Mouse (Mus musculus) cerebellum, adult (tissue): ENCODE data around the gene Ptch2.

Source experiments
- ATAC-seq: cut with Nextera tagmentation; 2 replicates; pipeline ENCODE4 v1.9.2; 2017; ENCODE audit warnings: mild to moderate bottlenecking, moderate library complexity, mixed read lengths; ENCODE audit not compliant: insufficient number of reproducible peaks, low FRiP score, low TSS enrichment

Ptch2 gene

DNA sequence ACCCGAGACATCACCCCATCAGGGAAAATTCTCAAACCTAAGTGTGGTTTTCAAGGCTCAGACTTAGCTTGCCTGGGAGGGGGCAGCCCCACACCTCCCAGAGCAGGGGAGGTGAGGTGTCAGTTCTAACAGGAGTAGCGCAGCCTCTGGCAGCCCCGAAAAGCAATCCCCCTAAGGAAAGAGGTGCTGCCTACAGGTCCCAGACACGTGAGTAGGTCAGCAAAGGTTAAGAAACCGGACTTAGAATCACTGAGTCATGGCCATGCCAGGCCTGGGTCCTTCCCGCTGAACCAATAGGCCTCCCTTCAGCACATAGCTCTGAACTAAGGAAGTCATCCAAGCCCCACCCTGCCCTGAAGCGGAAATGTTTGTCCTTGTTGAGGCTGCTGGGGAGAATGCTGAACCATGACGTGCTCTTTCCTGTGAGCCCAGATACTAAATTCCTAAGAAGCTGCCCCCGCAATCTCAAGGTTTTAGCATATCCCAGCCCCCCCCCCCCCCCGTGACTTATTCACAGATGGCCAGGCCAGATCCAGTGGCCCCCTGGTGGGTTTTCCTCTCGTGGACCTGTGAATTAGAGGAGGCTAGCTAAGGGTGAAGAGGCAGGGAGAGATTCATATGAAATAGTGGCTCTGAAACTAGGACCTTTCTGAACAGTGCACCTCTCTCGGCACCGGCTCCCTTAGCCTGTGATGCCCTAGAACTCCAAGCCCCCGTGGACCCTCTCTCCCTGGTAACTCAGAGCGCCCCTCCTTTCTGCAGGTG is 30.2 kb downstream of the Ptch2 start:
- ATAC-seq = no peak

DNA sequence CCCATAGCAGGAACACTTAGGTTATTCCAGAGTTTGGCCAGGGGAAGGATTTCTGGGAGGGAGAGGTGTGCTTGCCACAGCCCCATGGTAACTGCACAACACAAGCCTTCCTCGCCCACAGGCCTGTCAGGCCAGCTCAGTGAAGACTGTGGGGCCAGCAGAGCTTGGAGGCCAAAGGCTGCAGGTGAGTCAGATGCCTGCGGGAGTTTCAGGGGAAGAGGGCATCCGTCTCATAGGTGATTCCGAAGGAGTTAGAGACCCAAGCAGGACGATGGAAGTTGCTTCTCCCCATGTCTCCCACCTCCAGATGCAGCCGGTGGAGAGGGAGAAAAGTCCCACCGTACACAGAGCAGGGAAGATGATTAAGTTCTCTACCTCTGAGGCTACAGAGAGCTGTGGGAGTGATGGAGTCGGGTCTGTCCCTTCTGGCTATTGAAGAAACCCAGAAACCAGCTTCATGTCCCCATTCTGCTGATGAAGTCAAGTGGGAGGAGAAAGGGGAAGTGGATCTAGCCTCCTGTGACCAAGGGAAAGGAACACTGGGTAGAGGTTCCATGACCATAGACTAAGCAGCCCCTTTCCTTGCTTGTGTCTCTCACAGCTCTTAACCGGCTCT is 30.9 kb downstream of the Ptch2 start, which contains the start of gene Tctex1d4:
Tctex1d4 (plus strand) TSS at position 120 of the 616 bp plus-strand sequence.
- no peak for ATAC-seq

DNA sequence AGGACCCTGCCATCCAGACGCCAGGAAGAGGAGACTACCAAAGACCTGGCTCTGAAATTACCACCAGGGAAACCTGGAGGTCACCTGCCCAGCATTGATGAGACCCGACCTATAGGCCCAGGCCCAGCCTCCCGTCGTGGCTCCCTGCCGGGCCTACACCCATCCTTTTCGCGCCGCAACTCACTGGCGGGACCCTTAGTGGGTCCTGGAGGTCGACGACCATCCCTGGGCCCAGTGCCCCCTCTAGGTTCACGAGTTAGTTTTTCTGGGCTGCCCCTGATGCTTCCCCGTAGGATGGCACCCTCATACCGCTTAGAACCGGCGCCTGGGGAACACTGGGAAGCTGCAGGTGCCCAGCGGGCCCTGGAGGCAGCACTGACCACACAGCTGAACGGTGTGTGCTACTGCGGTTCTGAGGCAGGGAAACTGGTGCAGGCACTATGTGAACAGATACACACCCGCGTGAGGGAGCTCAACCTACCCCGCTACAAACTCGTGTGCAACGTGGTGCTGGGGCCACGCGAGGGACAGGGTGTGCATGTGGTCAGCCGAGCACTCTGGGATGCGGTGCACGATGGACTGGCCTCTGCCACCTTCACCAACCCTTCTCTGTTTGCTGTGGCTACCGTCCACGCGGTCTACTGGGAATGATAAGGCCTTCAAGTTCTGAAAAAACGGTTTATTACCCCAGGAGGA is 32.3 kb downstream of the Ptch2 start:
- no peak for ATAC-seq

DNA sequence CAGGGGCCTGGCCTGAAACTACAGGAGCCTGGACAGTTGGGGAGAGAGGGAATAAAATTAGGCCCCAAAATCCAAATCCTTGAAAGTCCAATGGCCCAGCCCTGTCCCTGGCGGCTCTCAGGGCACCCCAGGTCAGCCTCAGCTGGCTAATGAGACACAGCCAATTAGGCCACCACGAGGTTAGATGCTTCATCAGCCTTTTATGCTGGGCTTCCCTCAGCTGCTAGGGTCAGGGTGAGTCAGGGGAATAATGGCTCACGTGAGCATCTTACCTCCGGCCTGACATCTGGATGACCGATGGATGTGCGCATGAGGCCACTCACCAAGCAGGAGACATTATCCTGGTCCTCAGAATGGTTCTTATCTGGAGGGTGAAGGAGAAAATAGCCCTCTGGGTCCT is 34.9 kb downstream of the Ptch2 start:
- no peak for ATAC-seq

- ATAC-seq = no peak
Measured at GRCm38 (mm10) chr4:117131198-117131597, 35.3 kb downstream of the Ptch2 start.

DNA sequence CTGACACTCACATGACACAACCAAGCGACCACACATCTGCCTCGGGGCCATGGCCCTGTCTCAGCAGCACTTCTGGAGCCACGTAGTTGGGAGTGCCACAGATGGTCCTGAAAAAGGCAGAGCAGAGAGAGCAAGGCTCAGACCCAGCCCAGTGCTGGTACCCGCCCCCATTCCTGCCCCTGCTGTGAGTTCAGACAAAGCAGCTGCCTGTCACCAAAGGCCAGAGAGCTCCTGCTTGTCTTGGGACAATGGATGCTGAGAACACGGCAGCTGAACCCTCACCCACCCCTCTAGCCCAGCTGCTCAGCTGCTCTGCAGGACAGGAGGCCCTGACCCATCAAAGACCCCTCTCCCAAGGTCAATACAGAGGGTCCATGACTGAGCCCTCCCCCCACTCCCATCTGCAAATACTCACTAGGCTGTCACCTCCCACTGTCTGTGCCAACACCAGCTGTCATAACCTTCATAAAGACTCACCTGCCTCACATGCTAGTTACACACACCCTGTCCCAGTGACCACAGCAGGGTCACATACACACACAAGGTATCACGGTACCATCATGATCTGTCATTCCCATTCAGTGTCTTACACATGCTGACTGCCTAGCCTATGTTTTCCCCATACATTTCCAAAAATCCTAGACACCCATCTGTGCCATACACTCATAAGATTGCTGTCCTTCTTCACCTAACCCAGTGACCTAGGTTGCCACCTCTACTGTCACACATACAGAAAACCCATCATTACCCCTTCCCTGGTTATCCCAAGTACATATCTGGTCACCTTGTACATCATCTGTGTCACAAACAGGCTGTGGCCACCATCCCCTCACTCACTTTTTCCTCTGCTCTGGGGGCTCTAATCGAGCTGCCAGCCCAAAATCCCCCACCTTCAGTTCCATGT is 36.3 kb downstream of the Ptch2 start:
- ATAC-seq = no peak

GRCm38 (mm10) chr4:117132794-117133143 is 36.9 kb downstream of the Ptch2 start:
- no peak for ATAC-seq

- peak; percentile 34 for ATAC-seq
Measured at GRCm38 (mm10) chr4:117133366-117133796, 37.5 kb downstream of the Ptch2 start.

- peak; percentile 89 for ATAC-seq
Measured at GRCm38 (mm10) chr4:117133817-117134600, 38.1 kb downstream of the Ptch2 start, which contains the start of gene Plk3. Plk3 (minus strand) TSS chr4:117133963.

DNA sequence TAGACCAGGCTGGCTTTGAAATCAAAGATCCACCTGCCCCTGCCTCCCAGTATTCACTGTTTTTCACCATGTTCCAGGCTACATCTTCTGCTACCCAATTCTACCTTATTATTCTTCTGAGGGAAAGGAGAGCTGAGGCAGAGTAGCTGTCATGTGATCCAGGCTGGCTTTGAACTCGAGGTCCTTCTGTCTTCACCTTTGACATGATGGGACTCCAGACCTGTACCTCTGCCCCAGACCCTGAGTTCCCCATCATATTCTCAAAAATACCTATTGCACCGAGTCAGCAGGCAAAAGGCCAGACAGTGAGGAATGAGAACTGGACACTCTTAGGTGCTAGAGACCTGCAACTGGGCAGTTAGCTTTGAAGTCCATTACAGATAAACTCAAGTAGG is 38.7 kb downstream of the Ptch2 start:
- ATAC-seq = no peak

DNA sequence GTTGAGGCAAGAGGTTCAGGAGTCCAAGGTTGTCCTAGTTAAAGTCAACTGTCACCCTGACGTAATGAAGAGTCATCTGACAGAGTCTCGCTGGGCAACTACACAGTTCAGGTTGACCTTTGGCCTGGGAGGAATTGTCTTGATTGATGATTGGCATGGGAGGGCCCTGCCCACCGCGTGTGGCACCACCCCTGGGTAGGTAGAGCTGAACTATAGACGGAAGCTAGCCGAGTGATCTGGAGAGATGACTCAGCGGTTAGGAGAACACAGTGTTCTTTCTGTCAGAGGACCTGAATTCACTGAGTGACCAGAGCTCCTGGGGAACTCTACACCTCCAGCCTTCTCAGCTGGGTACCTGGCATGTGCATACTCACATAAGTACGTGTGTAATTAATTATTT is 40.2 kb downstream of the Ptch2 start:
- no peak for ATAC-seq

DNA sequence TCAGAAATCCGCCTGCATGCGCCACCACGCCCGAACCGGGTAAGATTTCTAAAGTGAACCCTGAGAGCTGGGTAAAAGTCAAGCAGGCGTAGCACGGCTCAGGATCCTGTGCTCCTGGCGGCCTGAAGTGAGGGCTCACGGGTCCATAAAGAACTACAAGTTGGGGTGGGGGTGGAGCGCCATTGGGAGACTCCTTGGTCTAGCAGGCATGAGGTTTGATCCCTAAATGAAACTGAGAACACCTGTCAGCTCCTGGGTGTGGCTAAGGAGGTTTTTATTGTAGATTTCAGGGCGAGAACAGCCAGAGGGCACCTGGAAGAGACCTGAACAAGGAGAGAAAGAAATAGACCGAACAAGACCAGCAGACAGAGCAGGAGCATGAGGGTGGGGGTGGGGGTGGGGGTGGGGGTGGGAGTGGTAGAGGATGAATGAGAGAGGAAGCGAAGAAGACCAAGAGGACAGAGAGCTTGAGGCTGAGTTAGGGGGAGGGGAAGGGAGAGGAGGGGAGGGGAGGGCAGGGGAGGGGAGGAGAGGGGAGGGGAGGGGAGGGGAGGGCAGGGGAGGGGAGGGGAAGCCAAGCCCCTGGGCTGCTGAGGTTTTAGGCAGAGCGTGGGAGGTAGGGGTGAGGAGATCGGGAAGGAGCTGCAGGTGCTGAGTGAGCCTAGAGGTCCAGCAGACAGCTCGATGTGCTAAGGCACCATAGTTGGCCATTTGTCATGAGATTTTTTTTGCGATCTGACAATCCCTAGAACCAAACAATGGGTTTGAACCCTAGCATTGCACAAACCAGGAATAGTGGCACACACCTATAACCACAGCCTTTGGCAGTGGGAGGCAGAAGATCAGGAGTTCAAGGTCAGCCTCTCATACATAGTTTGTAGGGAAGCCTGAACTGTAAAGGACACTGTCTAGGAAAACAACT is 42.7 kb downstream of the Ptch2 start:
- ATAC-seq = no peak

GRCm38 (mm10) chr4:117139217-117139612 is 43.3 kb downstream of the Ptch2 start:
- no peak for ATAC-seq

- no peak for ATAC-seq
Measured at GRCm38 (mm10) chr4:117140613-117141012, 44.7 kb downstream of the Ptch2 start.

DNA sequence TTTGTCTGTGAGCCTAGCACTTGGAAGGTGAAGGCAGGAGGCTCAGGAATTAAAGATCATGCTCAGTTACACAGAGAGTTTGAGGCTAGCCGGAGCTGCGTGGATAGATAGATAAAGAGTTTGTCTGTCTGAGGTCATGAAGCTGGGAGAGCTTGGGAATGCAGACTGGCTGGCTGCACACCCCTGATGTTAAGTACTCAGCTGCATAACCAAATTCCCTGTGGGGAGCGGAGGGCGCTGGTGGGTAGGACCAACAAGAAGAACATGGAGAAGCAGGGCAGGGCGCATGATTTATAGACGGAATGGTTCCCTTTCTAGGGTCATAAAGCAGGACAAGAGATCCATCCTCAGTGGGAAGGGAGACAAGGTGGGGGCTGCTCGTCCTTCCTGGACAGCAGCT is 47.1 kb downstream of the Ptch2 start:
- ATAC-seq = no peak

DNA sequence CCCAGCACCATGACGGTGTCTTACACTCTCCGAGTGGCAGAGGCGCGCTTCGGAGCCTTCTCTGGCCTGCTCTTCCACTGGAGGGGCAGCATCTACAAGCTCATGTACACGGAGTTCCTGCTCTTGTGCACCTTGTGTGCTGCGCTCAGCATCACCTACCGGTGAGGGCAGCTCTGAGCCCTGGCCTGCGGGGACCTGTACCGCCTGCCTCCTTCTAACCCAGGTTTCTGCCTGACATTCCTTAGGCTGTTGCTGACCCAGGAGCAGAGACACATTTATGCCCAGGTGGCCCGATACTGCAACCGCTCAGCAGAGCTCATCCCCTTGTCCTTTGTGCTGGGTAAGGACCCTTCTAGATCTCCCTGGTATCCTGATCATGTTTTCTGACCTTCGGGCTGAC is 49.4 kb downstream of the Ptch2 start:
- ATAC-seq = no peak

GRCm38 (mm10) chr4:117146176-117146575 is 50.3 kb downstream of the Ptch2 start:
- ATAC-seq = peak; percentile 53; the same call in 1 of the 2 replicates

DNA sequence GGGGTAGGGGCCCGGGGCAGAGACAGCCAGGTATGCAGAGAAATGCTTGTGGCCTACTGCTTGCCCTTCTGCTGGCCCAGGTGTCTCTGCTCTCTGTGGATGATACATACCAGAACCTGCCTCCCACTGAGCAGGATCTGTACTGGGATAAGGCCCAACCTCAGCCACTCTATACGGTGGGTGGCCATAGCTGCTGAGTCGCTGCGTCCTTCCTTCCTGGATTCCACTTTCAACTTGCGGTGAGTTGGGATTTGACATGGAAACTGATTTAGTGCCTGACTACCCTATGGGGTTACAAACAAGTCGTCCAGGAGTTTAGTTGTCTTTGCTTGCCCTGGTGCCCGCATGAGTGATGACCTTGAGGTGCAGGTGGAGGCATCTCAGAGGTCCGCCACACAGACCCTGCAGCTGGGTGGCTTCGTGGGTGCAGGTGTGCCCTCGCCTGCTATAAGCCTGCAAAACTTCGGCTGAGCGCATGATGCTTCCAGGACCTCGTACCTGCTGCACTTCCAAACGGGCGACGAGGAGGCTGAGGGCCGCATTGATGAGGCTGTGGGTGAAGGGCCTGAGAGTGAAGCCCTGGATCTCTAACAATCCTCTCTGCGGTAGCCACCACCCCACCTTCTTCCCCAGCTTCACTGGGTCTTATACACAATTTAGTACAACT is 52.3 kb downstream of the Ptch2 start:
- ATAC-seq = no peak
